In genomic region chr16:63556410-63557146, GRCm38 (mm10) we compare ENCODE assay signal across 15 mouse cellular contexts.
DNase-seq lines count a peak whose midpoint lies in the region; ATAC-seq and TF ChIP-seq lines count a peak whose summit lies in the region.
"Had no signal": no experiment of that assay in that cellular context is flagged by ENCODE, and none has a peak within 500 bp of the region (broad histone marks: within the 10 kb centered on the region; RNA-seq: fewer than 3 reads in every experiment).

No protein-coding gene starts in this region.

- no peak overlapping the region for H3K4me3 ChIP-seq in gastrocnemius, adult 2 months
- H3K4me3 ChIP-seq in neural tube, embryonic 13.5 days: no peak overlapping the region
- H3K4me3 ChIP-seq: intestine, embryonic 15.5 days had no signal

- no peaks in the 10 kb centered on the region for H3K9me3 ChIP-seq in neural tube, embryonic 13.5 days
- H3K9me3 ChIP-seq: intestine, embryonic 15.5 days had no signal

- H3K4me1 ChIP-seq in neural tube, embryonic 13.5 days (replicated peaks): peaks cover 7% of the 10 kb centered on the region
- H3K4me1 ChIP-seq: intestine, embryonic 15.5 days had no signal

- H3K9ac ChIP-seq in neural tube, embryonic 13.5 days: no peak overlapping the region
- H3K9ac ChIP-seq: intestine, embryonic 15.5 days had no signal

- peak; percentile 76; the same call in 1 of the 2 replicates for ATAC-seq in neural tube, embryonic 13.5 days (ENCODE audit: low read depth)
- ATAC-seq: intestine, embryonic 15.5 days; midbrain, embryonic 16.5 days had no signal

- no peak for TF ChIP-seq CTCF in gastrocnemius, adult 2 months (IDR thresholded peaks at IDR 0.05)

- no peak overlapping the region for H3K4me2 ChIP-seq in neural tube, embryonic 13.5 days
- H3K4me2 ChIP-seq: intestine, embryonic 15.5 days had no signal

- DNase-seq in gastrocnemius, adult 2 months: peak; percentile 13
- DNase-seq in gastrocnemius, adult 8-10 months (ENCODE audit: low spot score in 2 of 2): no peak
- peak; percentile 54 for DNase-seq in embryo, embryonic 11 days
- peak; percentile 59 for DNase-seq in forelimb bud, embryonic 11.5 days (ENCODE audit: low read depth, low spot score)
- no peak for DNase-seq in ovary, adult 18-20 months (ENCODE audit: low spot score)
- no peak for DNase-seq in left cerebral cortex, postnatal 10 days (ENCODE audit: extremely low spot score in 1 of 2, low spot score in 2 of 2)
- no peak for DNase-seq in left cerebral cortex, adult 9 months (ENCODE audit: low spot score in 2 of 2)
- DNase-seq: heart, postnatal 14 days; kidney, postnatal 14 days; left cerebral cortex, postnatal 4 days; lung, adult 2 months had no signal

- intact Hi-C loops in gastrocnemius, adult 2 months (cut with DNase I): no loop called here
- intact Hi-C loops in left cerebral cortex, postnatal 10 days (cut with DNase I): no loop called here

- no peak overlapping the region for H3K27ac ChIP-seq in gastrocnemius, adult 2 months
- H3K27ac ChIP-seq in neural tube, embryonic 13.5 days (replicated peaks): no peak overlapping the region
- H3K27ac ChIP-seq: intestine, embryonic 15.5 days; macrophage had no signal

- no peaks in the 10 kb centered on the region for H3K27me3 ChIP-seq in neural tube, embryonic 13.5 days
- H3K27me3 ChIP-seq: intestine, embryonic 15.5 days had no signal

- 11% methylated on average over 6 of the region's 6 CpGs for WGBS in neural tube, embryonic 13.5 days

- no peaks in the 10 kb centered on the region for H3K36me3 ChIP-seq in neural tube, embryonic 13.5 days
- H3K36me3 ChIP-seq: intestine, embryonic 15.5 days had no signal

Comparison
In these comparisons a context has a peak if more than half of its experiments do, and no peak if none do; other contexts are left out.
1. DNase-seq: peak in gastrocnemius, adult 2 months (single experiment), embryo, embryonic 11 days (single experiment) and forelimb bud, embryonic 11.5 days (single experiment); none in gastrocnemius, adult 8-10 months (0 of 2), ovary, adult 18-20 months (single experiment), left cerebral cortex, postnatal 10 days (0 of 2) and left cerebral cortex, adult 9 months (0 of 2).